Mouse (Mus musculus) intestine, embryonic 14.5 days (tissue): ENCODE measurements around the gene Stxbp5. TPM values are rescaled to one million over a fixed set of nuclear protein-coding genes. Genes with fewer than 3 reads are reported as not detected.

Experiments used
- ATAC-seq: fragments of 200-750 bp; cut with Nextera tagmentation; replicated peaks from 2 replicates; pipeline ENCODE4 v1.8.0; 2017; ENCODE audit warnings: low read depth, moderate number of reproducible peaks, moderate TSS enrichment, moderate library complexity; ENCODE audit not compliant: low FRiP score, low TSS enrichment
- DNase-seq: peaks from one replicate; pipeline ENCODE4 v3.0.0-alpha.2; 2018; ENCODE audit warnings: low spot score
- H3K27ac ChIP-seq: fragments of 300-500 bp; sonication (generic); 2 replicates; pipeline ENCODE4 v1.5.1; 2014; ENCODE audit warnings: low read depth, mild to moderate bottlenecking, control low read depth
- H3K27me3 ChIP-seq: fragments of 300-500 bp; sonication (generic); replicated peaks from 2 replicates; pipeline ENCODE4 v1.6.1; 2014; ENCODE audit warnings: low read length, control low read depth; ENCODE audit not compliant: control insufficient read depth, insufficient read depth
- H3K36me3 ChIP-seq: fragments of 300-500 bp; sonication (generic); 2 replicates; pipeline ENCODE4 v1.6.1; 2014; ENCODE audit warnings: low read length, control low read depth; ENCODE audit not compliant: control insufficient read depth, insufficient read depth
- H3K4me1 ChIP-seq: fragments of 300-500 bp; sonication (generic); replicated peaks from 2 replicates; pipeline ENCODE4 v1.6.1; 2014; ENCODE audit warnings: low read length, control low read depth, mixed read lengths; ENCODE audit not compliant: control insufficient read depth, insufficient read depth
- H3K4me2 ChIP-seq: fragments of 300-500 bp; sonication (generic); 2 replicates; pipeline ENCODE4 v1.6.1; 2014; ENCODE audit warnings: low read length
- H3K4me3 ChIP-seq: fragments of 300-500 bp; sonication (generic); 2 replicates; pipeline ENCODE4 v1.5.1; 2014; ENCODE audit warnings: low read depth, low read length, control low read depth, mixed read lengths
- H3K9ac ChIP-seq: fragments of 300-500 bp; sonication (generic); 2 replicates; pipeline ENCODE4 v1.6.1; 2014; ENCODE audit warnings: mild to moderate bottlenecking, low read length
- H3K9me3 ChIP-seq: fragments of 300-500 bp; sonication (generic); 2 replicates; pipeline ENCODE4 v1.6.1; 2016; ENCODE audit warnings: low read length, control low read depth; ENCODE audit not compliant: control insufficient read depth
- WGBS: fragments of 180-500 bp; shearing (Covaris S2); extraction: QIAGEN DNeasy Blood & Tissue Kit; methylation state at CpG from one replicate; pipeline ENCODE4 v1.1.7; 2014; 5-methylcytosine and 5-hydroxymethylcytosine counted together
- polyA plus RNA-seq: library from polyadenylated mRNA; unstranded; fragments of >200 nt; fragmentation: Nextera tagmentation; extraction: Ambion mirVana; gene quantifications from 2 replicates; pipeline ENCODE4 v1.2.1, GENCODE M21; 2014

Gene Stxbp5
- polyA plus RNA-seq, result 9.7 and 10.0 TPM in 2 replicates

DNA sequence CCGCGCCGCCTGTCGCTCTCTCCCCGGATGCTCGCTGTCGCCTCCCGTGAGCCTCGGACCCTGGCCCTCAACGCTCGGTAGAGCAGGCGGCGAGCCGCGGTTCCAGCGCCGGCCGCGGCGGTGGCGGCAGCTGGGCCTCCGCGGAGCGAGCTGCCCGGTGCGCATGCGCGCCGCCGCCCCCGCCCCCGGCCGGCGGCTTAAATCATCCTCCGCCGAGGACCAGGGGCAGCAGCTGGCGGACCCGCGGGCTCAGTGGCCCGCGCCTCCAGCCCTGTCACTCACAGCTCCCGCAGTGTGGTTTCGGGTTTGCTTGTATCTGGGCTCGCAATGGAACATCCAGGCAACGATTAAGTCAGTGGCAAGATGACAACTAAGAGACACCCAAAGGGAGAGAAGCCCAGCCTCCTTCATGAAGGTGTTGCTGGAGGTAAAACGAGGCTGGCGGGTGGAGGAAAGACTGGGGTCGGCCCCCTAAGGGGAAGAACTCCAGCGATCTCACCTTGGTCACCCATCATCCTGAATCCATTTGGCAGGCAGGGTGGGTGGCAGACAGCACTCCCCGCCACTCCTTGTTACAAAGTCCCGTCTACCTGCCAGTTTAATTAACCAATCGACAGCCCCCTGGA, at the start of gene Stxbp5:
TSS of gene Stxbp5 (minus strand) at position 9 of the 626 bp plus-strand sequence.
- no peaks in the 10 kb centered on the region for H3K36me3 ChIP-seq
- peaks cover 9% of the 10 kb centered on the region for H3K4me1 ChIP-seq
- ATAC-seq (peak; percentile 83), DNase-seq (peak; percentile 89)
- 0% methylated on average over 52 of the region's 52 CpGs for WGBS
- no peaks in the 10 kb centered on the region for H3K9me3 ChIP-seq
- peak within 1 kb of the TSS; percentile 88 for H3K4me3 ChIP-seq
- peak within 1 kb of the TSS; percentile 83 for H3K9ac ChIP-seq
- H3K27ac ChIP-seq, result peak within 1 kb of the TSS; percentile 93
- peak within 1 kb of the TSS; percentile 80 for H3K4me2 ChIP-seq
- H3K27me3 ChIP-seq, result no peaks in the 10 kb centered on the region

- no peak overlapping the region for H3K27ac ChIP-seq
- no peaks in the 10 kb centered on the region for H3K4me1 ChIP-seq
- no peaks in the 10 kb centered on the region for H3K27me3 ChIP-seq
- H3K36me3 ChIP-seq, result no peaks in the 10 kb centered on the region
- no peak overlapping the region for H3K9ac ChIP-seq
- no peak overlapping the region for H3K4me3 ChIP-seq
- DNase-seq (no peak), ATAC-seq (no peak)
- no peaks in the 10 kb centered on the region for H3K9me3 ChIP-seq
- 88% methylated on average over 5 of the region's 5 CpGs for WGBS
- no peak overlapping the region for H3K4me2 ChIP-seq
These were observed 11.5 kb upstream of the Stxbp5 start for GRCm38 (mm10) chr10:9912395-9912794.

DNA sequence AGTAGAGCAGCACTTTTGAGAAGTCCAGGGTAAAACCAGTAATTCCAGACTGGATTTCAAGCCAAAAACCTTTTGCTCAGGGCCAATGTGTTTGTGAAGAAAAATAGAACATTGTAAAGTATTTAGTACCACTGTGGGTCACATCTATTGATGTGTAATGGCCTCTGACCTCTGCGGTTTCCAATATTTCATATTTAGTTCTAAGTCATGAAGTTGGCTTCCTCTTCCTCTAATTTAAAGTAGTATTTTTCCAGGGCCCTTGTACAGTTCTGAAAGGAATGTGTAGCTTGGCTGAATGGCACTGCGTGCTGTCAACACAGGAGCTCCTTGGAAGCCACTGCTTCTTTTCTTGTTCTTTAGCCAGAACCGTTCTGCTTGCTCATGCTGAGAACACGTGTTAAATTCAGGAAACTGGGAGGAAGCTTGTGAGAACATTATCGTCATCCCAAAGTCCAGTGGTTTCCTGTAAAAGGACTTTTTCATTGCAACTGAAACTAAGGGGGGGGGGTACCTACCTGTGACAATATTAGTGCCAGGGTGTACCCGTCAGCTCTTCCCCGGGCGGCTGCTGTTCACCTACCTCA, 7.1 kb upstream of the Stxbp5 start:
- no peak for ATAC-seq
- Histone ChIP-seq H3K27ac (no peak overlapping the region), H3K27me3 (no peaks in the 10 kb centered on the region), H3K4me2 (no peak overlapping the region), H3K9ac (no peak overlapping the region), H3K36me3 (no peaks in the 10 kb centered on the region), H3K4me3 (no peak overlapping the region), H3K4me1 (no peaks in the 10 kb centered on the region), H3K9me3 (no peaks in the 10 kb centered on the region)
- 85% methylated on average over 8 of the region's 8 CpGs for WGBS
- no peak for DNase-seq

DNA sequence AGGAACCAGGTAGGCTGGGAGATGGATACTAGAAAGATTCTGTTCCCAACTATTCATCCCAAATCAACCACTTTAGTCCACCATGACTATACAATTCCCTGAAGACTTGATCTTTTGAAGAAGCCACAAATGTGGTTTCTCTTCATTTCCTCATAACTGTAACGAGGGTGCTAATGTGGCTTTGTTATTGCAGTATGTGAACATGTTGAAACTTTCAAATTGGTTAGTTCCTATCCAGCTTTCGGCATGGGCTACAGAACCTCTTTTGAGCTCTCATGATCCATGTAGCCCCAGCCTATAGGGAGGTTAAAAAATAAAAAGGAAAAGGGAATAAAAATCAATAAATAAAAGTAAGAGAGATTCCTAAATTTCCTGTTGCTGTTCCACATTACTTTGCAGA, 6.6 kb upstream of the Stxbp5 start:
- no peak for ATAC-seq
- no peak overlapping the region for H3K9ac ChIP-seq
- H3K27me3 ChIP-seq, result no peaks in the 10 kb centered on the region
- WGBS, result 82% methylated on average over 2 of the region's 2 CpGs
- no peak overlapping the region for H3K4me3 ChIP-seq
- DNase-seq, result no peak
- no peaks in the 10 kb centered on the region for H3K36me3 ChIP-seq
- H3K9me3 ChIP-seq, result no peaks in the 10 kb centered on the region
- H3K27ac ChIP-seq, result no peak overlapping the region
- H3K4me2 ChIP-seq, result no peak overlapping the region
- H3K4me1 ChIP-seq, result no peaks in the 10 kb centered on the region

DNA sequence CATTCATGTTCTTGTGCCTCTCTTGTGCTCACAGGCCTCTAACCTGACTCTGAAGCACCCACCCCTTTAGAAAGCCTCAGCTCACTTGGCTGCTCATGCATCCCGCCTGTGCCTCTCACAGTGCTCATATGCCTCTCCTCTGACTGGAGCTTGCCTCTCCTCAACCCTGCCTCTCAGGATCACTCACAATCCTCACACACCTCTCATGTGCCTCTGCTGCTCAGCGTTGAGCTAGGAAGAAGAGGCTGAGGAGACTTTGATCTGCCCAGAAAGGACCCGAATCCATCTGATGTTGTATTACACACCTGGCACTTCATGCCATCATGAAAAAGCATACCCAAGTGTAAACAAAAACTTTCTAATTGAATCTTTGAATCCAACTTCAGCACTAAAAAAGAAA, 5.3 kb upstream of the Stxbp5 start:
- no peaks in the 10 kb centered on the region for H3K4me1 ChIP-seq
- 56% methylated on average over 3 of the region's 3 CpGs for WGBS
- H3K36me3 ChIP-seq, result no peaks in the 10 kb centered on the region
- H3K9ac ChIP-seq, result no peak overlapping the region
- H3K4me3 ChIP-seq, result no peak overlapping the region
- no peak for ATAC-seq
- no peaks in the 10 kb centered on the region for H3K27me3 ChIP-seq
- H3K27ac ChIP-seq, result no peak overlapping the region
- H3K9me3 ChIP-seq, result no peaks in the 10 kb centered on the region
- no peak overlapping the region for H3K4me2 ChIP-seq
- no peak for DNase-seq

- H3K4me2 ChIP-seq, result peak overlapping the region; percentile 80
- H3K9me3 ChIP-seq, result no peaks in the 10 kb centered on the region
- no peaks in the 10 kb centered on the region for H3K36me3 ChIP-seq
- DNase-seq (peak; percentile 77), ATAC-seq (peak; percentile 88)
- H3K4me1 ChIP-seq, result peaks cover 9% of the 10 kb centered on the region
- WGBS, result under 1% methylated on average over 16 of the region's 16 CpGs
- 0 out of 2 replicates have a peak overlapping the region, but pooled peaks have one; percentile 17 for H3K9ac ChIP-seq
- H3K4me3 ChIP-seq, result peak overlapping the region; percentile 88
- H3K27ac ChIP-seq, result no peak overlapping the region; the same call in 1 of the 2 replicates
- no peaks in the 10 kb centered on the region for H3K27me3 ChIP-seq
These were observed 889 bp upstream of the Stxbp5 start for GRCm38 (mm10) chr10:9901697-9902239.

GRCm38 (mm10) chr10:9900315-9901070, 386 bp downstream of the Stxbp5 start:
- peak; percentile 81 for DNase-seq
- peak overlapping the region; percentile 83 for H3K9ac ChIP-seq
- ATAC-seq, result peak; percentile 38
- no peaks in the 10 kb centered on the region for H3K27me3 ChIP-seq
- H3K9me3 ChIP-seq, result no peaks in the 10 kb centered on the region
- WGBS, result under 1% methylated on average over 54 of the region's 81 CpGs
- H3K36me3 ChIP-seq, result 0 out of 2 replicates have a peak, but pooled peaks cover 1% of the 10 kb centered on the region
- H3K4me1 ChIP-seq, result peaks cover 9% of the 10 kb centered on the region
- H3K4me2 ChIP-seq, result peak overlapping the region; percentile 80
- peak overlapping the region; percentile 93 for H3K27ac ChIP-seq
- H3K4me3 ChIP-seq, result peak overlapping the region; percentile 88

GRCm38 (mm10) chr10:9899816-9900215, 1.1 kb downstream of the Stxbp5 start:
- no peak for ATAC-seq
- 4% methylated on average over 15 of the region's 15 CpGs for WGBS
- Histone ChIP-seq H3K9ac (0 out of 2 replicates have a peak overlapping the region, but pooled peaks have one; percentile 1), H3K9me3 (no peaks in the 10 kb centered on the region), H3K27me3 (no peaks in the 10 kb centered on the region), H3K4me1 (peaks cover 9% of the 10 kb centered on the region), H3K27ac (no peak overlapping the region), H3K4me2 (peak overlapping the region; percentile 80), H3K4me3 (peak overlapping the region; percentile 88), H3K36me3 (0 out of 2 replicates have a peak, but pooled peaks cover 5% of the 10 kb centered on the region)
- DNase-seq, result peak; percentile 65
